Mouse (Mus musculus) liver, postnatal 0 days (tissue): ENCODE results near the gene Dnajc3.

Experiments used
- CTCF ChIP-seq: sonication (generic); IDR thresholded peaks from 2 replicates; pipeline ENCODE4 v1.5.1; 2016; ENCODE audit warnings: antibody characterized with exemption, low read depth
- EP300 ChIP-seq: IDR thresholded peaks from 2 replicates; pipeline ENCODE4 v1.6.1; 2016; ENCODE audit warnings: antibody characterized with exemption, low read depth, mild to moderate bottlenecking

- TF ChIP-seq CTCF (no peak), EP300 (no peak)
These were observed 39.5 kb downstream of the Dnajc3 start for GRCm38 (mm10) chr14:118977136-118977816.
